Mouse (Mus musculus) midbrain, postnatal 0 days (tissue): ENCODE results near the gene Obox7. TPM values are rescaled to one million over a fixed set of nuclear protein-coding genes. Genes with fewer than 3 reads are reported as not detected.
"Not testable (repeated sequence)": the region's sequence is repeated elsewhere in the genome, so short reads cannot be mapped to it uniquely, and the experiment has no call there.

Experiments
- ATAC-seq: fragments of 200-750 bp; cut with Nextera tagmentation; 2 replicates; pipeline ENCODE4 v1.8.0; 2017; ENCODE audit warnings: moderate number of reproducible peaks, mild to moderate bottlenecking, moderate TSS enrichment, moderate library complexity; ENCODE audit not compliant: low FRiP score
- DNase-seq: peaks from one replicate; pipeline ENCODE4 v3.0.0-alpha.2; 2015; ENCODE audit warnings: low spot score
- H3K27ac ChIP-seq: fragments of 300-500 bp; sonication (generic); 2 replicates; pipeline ENCODE4 v1.5.1; 2014; ENCODE audit warnings: low read depth, mild to moderate bottlenecking, low read length, mixed read lengths
- H3K27me3 ChIP-seq: fragments of 300-500 bp; sonication (generic); 2 replicates; pipeline ENCODE4 v1.6.1; 2014; ENCODE audit warnings: low read length, control low read depth, mixed read lengths; ENCODE audit not compliant: insufficient read depth
- H3K36me3 ChIP-seq: fragments of 300-500 bp; sonication (generic); 2 replicates; pipeline ENCODE4 v1.6.1; 2014; ENCODE audit warnings: low read length, control low read depth, mixed read lengths; ENCODE audit not compliant: insufficient read depth
- H3K4me1 ChIP-seq: fragments of 300-500 bp; sonication (generic); 2 replicates; pipeline ENCODE4 v1.6.1; 2014; ENCODE audit warnings: mild to moderate bottlenecking, control low read depth, antibody characterized with exemption, low read length, mixed read lengths; ENCODE audit not compliant: insufficient read depth
- H3K4me2 ChIP-seq: fragments of 300-500 bp; sonication (generic); 2 replicates; pipeline ENCODE4 v1.6.1; 2014; ENCODE audit warnings: low read depth, mild to moderate bottlenecking, low read length, mixed read lengths; ENCODE audit not compliant: poor library complexity, severe bottlenecking
- H3K4me3 ChIP-seq: fragments of 300-500 bp; sonication (generic); 2 replicates; pipeline ENCODE4 v1.5.1; 2014; ENCODE audit warnings: low read depth, mild to moderate bottlenecking, low read length, moderate library complexity
- H3K9ac ChIP-seq: fragments of 300-500 bp; sonication (generic); replicated peaks from 2 replicates; pipeline ENCODE4 v1.6.1; 2014; ENCODE audit warnings: mild to moderate bottlenecking, low read length, moderate library complexity, mixed read lengths; ENCODE audit not compliant: poor library complexity, severe bottlenecking
- H3K9me3 ChIP-seq: fragments of 300-500 bp; sonication (generic); 2 replicates; pipeline ENCODE4 v1.6.1; 2016; ENCODE audit warnings: low read length, control low read depth
- WGBS: fragments of 180-500 bp; shearing (Covaris S2); extraction: QIAGEN DNeasy Blood & Tissue Kit; methylation state at CpG from one replicate; pipeline ENCODE4 v1.1.7; 2014; 5-methylcytosine and 5-hydroxymethylcytosine counted together
- polyA plus RNA-seq: library from polyadenylated mRNA; unstranded; fragments of >200 nt; fragmentation: Nextera tagmentation; extraction: Ambion mirVana; gene quantifications from 2 replicates; pipeline ENCODE4 v1.2.1, GENCODE M21; 2015
- total RNA-seq: library from RNA; depleted of rRNA; stranded (reverse); fragments of >200 nt; gene quantifications from 2 replicates; pipeline ENCODE4 v1.2.3, GENCODE M21; 2014; rRNA removed

The Obox7 gene
- not detected in 2 replicates for total RNA-seq
- not detected in 2 replicates for polyA plus RNA-seq

DNA sequence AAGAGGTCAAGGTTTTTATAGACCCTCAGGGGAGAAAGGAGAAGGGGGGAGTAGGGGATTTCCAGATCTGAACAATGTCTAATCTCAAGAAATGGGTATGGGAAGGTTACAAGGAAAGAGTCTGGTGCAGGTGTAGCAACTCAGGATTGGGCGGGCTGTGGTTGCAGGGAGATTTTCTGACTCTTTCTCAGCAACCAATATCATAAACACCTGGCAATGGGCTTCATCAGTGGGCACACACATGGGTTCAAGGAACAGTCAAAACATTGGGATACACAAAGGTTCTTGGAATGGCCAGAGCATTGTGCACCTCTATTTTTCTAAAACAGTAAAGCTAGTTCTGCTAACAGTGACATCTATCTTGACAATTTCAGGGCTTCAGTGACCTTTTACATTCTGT is at the start of gene Obox7:
Gene Obox7 (plus strand): TSS at position 301 of the 400 bp plus-strand sequence.
- not testable (repeated sequence) for H3K9ac ChIP-seq, ATAC-seq, H3K27me3 ChIP-seq, H3K36me3 ChIP-seq, H3K4me1 ChIP-seq, H3K4me2 ChIP-seq, H3K27ac ChIP-seq, DNase-seq, H3K4me3 ChIP-seq
- peaks cover 16% of the 10 kb centered on the region; the same call in 1 of the 2 replicates for H3K9me3 ChIP-seq
- 80% methylated on average over 1 of the region's 1 CpGs for WGBS

- 8% methylated on average over 54 of the region's 132 CpGs for WGBS
- not testable (repeated sequence) for DNase-seq, H3K27me3 ChIP-seq, H3K36me3 ChIP-seq, H3K27ac ChIP-seq, H3K9ac ChIP-seq, H3K4me1 ChIP-seq
- peak; percentile 80 for ATAC-seq
- Histone ChIP-seq H3K4me3 (peak overlapping the region; percentile 22; the same call in 1 of the 2 replicates), H3K4me2 (peak overlapping the region; percentile 20; the same call in 1 of the 2 replicates), H3K9me3 (peaks cover 21% of the 10 kb centered on the region; the same call in 1 of the 2 replicates)
Observed at GRCm38 (mm10) chr7:14622556-14623542, 36.4 kb upstream of the Obox7 start.

Other genes with a start within 250 kb of the Obox7 start
- not detected in 2 replicates for gene Sult2a8, start 212.7 kb upstream of the Obox7 start, total RNA-seq
- gene Sult2a8, start 212.7 kb upstream of the Obox7 start, polyA plus RNA-seq: not detected in 2 replicates
- gene Sult2a7, start 165.3 kb upstream of the Obox7 start, total RNA-seq: not detected in 2 replicates
- not detected in 2 replicates for gene Sult2a7, start 165.3 kb upstream of the Obox7 start, polyA plus RNA-seq
- gene Vmn1r90, start 96.0 kb upstream of the Obox7 start, total RNA-seq: 0.16 and 0.24 TPM in 2 replicates
- gene Vmn1r90, start 96.0 kb upstream of the Obox7 start, polyA plus RNA-seq: 0.04 and 0.14 TPM in 2 replicates